Mouse (Mus musculus) adipose tissue, adult 10 weeks (tissue): ENCODE results near the gene Asl. TPM values are rescaled to one million over a fixed set of nuclear protein-coding genes. Genes with fewer than 3 reads are reported as not detected.

Source experiments
- polyA plus RNA-seq: library from polyadenylated mRNA; stranded (reverse); fragments of 350-450 nt; fragmentation: Illumina TruSeq; extraction: RNeasy Lipid Tissue Mini Kit (QIAGEN cat#74804); gene quantifications from one replicate; pipeline ENCODE4 v1.2.3, GENCODE M21; 2014; ENCODE audit warnings: low read depth, low replicate concordance

Asl gene
- 76.8 TPM for polyA plus RNA-seq

GRCm38 (mm10) chr5:130029142-130029897 is at the start of gene Asl, which contains the start of gene Crcp:
Gene Asl (minus strand): TSS chr5:130029247.
Gene Crcp (plus strand): TSS chr5:130029290.

GRCm38 (mm10) chr5:130073026-130073425 is 44.0 kb upstream of the Asl start, which contains the start of gene Tpst1:
Gene Tpst1 (plus strand): TSS chr5:130073326.

GRCm38 (mm10) chr5:130002301-130003146 is 26.5 kb downstream of the Asl start, which contains the start of gene Gusb:
Gene Gusb (minus strand): TSS chr5:130003049.

Other genes with a start within 250 kb of the Asl start
- 37.1 TPM for gene Psph, start 241.8 kb downstream of the Asl start, polyA plus RNA-seq
- 34.2 TPM for gene Sumf2, start 182.3 kb downstream of the Asl start, polyA plus RNA-seq
- gene Chchd2, start 141.8 kb downstream of the Asl start, polyA plus RNA-seq, result 523 TPM
- gene Zbed5, start 133.5 kb downstream of the Asl start, polyA plus RNA-seq, result 6.5 TPM
- gene Phkg1, start 130.7 kb downstream of the Asl start, polyA plus RNA-seq, result 14.6 TPM
- gene Nupr1l, start 120.7 kb downstream of the Asl start, polyA plus RNA-seq, result 23.8 TPM
- gene Vkorc1l1, start 87.3 kb downstream of the Asl start, polyA plus RNA-seq, result 55.4 TPM
- 51.7 TPM for gene Gusb, start 26.2 kb downstream of the Asl start, polyA plus RNA-seq
- 30.6 TPM for gene Crcp, start within 50 bp of the Asl start, polyA plus RNA-seq
- gene Tpst1, start 44.1 kb upstream of the Asl start, polyA plus RNA-seq, result 34.7 TPM
- gene Kctd7, start 115.6 kb upstream of the Asl start, polyA plus RNA-seq, result 5.0 TPM
- 31.3 TPM for gene Rabgef1, start 142.6 kb upstream of the Asl start, polyA plus RNA-seq
- 43.4 TPM for gene Tmem248, start 187.8 kb upstream of the Asl start, polyA plus RNA-seq
- gene Sbds, start 226.3 kb upstream of the Asl start, polyA plus RNA-seq, result 92.8 TPM
- 15.6 TPM for gene Tyw1, start 226.4 kb upstream of the Asl start, polyA plus RNA-seq